Mouse (Mus musculus) neural tube, embryonic 10.5 days (tissue): ENCODE measurements around the gene Trim62.

Source experiments
- DNase-seq: peaks from one replicate; pipeline ENCODE4 v3.0.0-alpha.2; 2017; ENCODE audit warnings: low spot score; ENCODE audit errors: extremely low spot score

The Trim62 gene

DNA sequence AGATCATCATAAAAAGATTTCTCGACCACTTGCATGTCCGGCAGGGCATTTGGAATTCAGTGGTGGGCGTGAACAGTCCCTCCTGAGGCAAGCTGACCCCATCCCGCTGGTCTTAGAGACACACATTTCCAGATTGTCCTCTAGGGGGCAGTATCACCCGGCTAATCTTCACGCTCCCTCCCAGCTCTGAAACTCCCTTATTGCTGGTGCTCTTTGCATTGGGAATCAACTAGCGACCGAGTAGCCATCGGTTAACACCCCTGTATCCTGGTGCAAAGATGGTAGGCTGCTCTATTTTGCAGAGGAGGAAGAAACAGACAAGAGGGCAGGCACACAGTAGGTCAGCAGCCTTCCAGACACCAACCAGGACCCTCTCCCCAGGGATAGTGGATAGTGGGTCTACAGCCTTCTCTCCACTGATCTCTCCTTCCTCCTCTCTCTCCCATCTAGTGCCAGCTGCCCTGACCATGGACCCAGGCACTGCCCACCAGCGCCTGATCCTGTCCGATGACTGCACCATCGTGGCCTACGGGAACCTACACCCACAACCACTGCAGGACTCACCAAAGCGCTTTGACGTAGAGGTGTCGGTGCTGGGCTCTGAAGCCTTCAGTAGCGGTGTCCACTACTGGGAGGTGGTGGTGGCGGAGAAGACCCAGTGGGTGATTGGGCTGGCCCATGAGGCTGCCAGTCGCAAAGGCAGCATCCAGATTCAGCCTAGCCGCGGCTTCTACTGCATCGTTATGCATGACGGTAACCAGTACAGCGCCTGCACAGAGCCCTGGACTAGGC is 25.4 kb downstream of the Trim62 start:
- peak; percentile 63 for DNase-seq

GRCm38 (mm10) chr4:128909378-128909831 is 26.0 kb downstream of the Trim62 start:
- DNase-seq, result no peak

GRCm38 (mm10) chr4:128910276-128911063 is 27.1 kb downstream of the Trim62 start:
- DNase-seq, result no peak

GRCm38 (mm10) chr4:128912085-128912484 is 28.7 kb downstream of the Trim62 start:
- DNase-seq, result no peak

DNA sequence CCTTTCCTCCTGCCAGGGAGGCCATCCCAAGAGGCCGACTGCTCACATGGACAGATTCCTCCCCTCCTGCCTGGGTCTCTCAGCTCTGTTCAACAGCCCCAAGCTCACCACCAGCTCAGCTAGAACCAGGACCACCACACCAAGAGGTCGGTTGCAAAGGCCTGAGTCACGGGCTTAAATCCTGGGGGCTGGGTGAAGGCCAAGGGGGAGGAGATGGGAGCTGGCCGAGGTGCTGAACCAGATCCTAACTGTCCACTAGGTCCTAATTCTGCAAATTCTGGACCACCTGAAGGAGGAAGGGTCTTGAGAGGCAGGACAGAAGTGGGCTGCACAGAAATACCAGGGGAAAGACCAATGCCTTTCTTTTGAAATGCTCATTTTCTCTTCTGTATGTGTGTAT is 30.4 kb downstream of the Trim62 start:
- peak; percentile 45 for DNase-seq

GRCm38 (mm10) chr4:128917119-128917518 is 33.7 kb downstream of the Trim62 start:
- no peak for DNase-seq

DNA sequence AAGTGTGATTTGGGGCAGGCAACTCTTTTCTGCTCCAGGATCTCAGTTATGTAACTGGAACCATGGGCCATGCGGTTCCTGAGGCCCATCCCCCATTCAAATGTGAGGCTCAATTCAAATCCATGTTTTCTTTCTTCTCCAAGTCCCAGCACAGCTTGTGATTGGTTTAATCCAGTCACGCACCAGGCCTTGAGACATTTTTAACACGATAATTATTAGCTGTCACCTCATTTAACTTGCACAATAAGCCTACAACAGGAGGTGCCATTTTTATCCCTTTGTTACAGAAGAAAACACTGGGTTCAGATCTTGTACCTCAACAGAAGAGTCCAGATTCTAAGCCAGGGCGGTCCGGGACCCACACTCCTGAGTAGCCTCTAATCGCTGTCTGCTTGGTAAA is 34.4 kb downstream of the Trim62 start:
- no peak for DNase-seq

GRCm38 (mm10) chr4:128918187-128918586 is 34.8 kb downstream of the Trim62 start:
- DNase-seq, result no peak

GRCm38 (mm10) chr4:128919106-128919505 is 35.7 kb downstream of the Trim62 start:
- no peak for DNase-seq

DNA sequence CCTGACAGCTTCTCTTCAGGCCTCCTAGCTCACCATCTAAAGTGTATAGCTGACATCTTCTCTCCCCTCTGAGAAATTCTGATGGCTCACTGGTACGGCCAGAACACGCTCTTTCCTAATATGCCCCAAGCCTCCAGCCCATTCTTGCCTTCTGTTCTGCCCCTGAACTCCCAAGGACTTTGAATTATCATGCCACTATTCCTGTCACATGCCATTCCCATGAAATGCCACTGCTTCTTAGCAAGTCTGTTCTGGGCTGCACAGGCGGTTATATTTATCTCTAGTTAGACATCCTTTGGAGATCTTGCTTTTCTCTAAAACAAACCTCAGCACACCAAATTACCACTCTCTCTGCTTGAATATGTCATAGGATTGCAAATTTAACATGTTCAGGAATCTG is 40.2 kb downstream of the Trim62 start:
- no peak for DNase-seq

- peak; percentile 90 for DNase-seq
Measured at GRCm38 (mm10) chr4:128924841-128925606, 41.6 kb downstream of the Trim62 start.

DNA sequence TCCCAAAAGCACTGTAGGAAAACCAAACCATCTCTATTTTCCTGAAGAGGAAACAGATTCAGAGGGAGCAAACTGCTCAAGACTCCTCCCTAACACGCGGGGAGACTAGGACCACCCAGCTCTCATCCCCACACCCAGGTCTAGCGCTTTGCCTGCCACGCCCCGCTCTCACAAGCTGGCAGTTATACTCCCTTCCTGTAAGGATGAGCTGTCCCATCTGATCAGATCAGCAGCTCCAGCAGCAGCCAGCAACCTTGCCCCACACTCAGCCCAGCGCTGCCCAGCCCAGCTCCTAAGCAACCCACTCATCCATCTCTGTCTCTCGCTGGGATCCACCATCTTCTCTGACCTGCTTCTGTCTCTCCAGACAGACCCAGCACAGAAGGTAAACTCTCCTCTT is 49.4 kb downstream of the Trim62 start:
- DNase-seq, result no peak

GRCm38 (mm10) chr4:128935595-128935994 is 52.2 kb downstream of the Trim62 start:
- no peak for DNase-seq

DNA sequence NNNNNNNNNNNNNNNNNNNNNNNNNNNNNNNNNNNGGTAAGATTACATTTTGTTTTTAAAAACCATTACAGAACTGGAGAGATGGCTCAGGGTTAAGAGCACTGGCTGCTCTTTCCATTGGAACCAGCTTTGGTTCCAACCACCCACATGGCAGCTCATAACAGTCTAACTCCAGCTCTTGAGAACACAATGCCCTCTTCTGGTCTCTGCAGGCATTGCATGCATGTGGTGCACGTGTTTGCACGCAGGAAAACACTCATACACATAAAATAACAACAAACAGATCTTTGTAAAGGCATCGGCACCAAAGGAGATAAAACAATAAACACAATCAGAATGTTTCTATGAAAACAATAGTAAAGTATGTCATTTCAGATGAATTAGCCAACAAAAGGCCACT is 59.0 kb downstream of the Trim62 start:
- DNase-seq, result no peak

- no peak for DNase-seq
Measured at GRCm38 (mm10) chr4:128946736-128947135, 63.4 kb downstream of the Trim62 start.

- DNase-seq, result no peak
Measured at GRCm38 (mm10) chr4:128947326-128947933, 64.0 kb downstream of the Trim62 start.

DNA sequence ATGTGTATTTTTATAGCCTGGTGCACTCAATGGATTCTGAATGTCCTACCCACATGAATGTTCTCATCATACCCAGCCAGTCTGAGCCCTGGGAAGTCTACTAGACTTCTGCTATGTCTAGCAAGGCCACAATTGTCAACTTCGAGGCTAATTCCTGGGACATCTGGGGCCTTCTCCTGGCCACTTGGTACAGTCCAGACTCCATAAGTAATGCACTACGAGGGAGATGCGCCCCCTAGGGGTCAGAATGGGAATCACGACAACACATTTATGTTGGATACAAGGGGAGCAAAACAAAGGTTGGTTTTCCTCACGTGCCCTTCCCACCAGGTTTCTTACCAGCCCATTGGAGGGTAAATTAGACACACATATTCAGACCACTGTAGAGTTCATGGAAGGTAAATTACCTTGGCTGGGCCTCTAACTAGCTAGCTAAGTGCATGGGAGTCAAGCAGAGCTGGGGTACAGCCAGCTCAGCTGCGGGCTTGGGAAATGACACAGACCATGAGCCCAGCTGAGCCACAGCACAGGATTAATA is 64.8 kb downstream of the Trim62 start:
- peak; percentile 63 for DNase-seq

DNA sequence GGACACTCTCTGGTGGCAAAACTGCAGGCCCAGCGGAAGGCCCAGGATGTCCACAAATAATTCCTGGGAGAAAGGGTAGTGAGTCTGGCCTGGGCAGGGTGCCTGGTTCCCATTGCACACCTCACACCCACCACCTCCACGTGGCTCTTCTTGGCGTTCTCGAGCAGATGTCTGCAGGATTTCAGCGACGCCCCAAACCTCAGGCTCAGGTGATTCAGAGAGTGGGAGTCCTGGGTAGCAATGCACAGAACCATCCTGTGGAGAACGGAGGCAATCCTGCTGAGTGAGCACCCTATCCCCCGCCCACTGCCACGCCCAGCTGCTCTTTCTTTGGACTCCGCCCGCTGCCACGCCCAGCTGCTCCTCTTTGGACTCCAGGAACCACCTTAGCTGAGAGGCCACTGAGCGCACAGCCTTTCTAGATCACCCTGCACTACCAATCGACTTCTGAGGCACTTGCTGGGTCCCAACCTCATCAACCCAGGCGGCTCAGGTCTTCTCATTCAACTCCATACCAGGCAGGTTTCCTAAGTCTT is 66.2 kb downstream of the Trim62 start:
- DNase-seq, result no peak

DNA sequence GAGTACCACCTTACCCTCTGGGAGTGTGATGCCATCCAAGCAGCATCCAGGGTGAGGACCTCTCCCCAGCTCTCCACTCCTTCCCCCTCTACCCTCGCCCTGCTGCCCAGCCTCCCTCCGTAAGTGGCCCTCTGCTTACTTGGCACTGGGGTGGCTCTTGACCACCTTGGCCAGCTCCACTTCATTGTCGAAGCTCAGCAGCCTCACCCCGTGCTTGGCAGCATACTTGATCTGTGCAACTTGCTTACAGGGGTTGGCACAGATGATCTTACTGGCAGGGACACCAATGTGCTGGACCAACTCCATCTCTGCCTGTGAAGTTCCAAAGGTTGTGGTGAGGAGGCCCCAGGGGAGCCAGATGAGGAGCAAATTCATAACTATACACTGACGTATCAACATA is 67.1 kb downstream of the Trim62 start:
- no peak for DNase-seq

DNA sequence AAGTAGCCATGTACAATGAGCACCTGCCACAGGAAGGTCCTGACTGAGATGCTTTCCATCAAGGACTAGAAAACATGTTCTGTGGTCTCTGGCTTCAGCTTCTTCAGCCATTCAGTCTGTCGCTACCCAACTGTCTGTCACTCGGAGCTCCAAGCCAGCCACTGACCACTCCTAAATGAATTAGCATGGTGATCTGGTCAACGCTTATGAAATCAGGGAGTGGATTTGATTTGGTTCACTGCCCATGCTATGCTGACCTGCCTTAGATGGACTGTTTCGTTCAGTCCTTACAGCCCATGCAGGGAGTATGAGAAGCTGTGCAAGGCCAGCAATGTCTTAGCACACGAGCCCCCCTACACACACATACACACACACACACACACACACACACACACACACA is 70.5 kb downstream of the Trim62 start:
- no peak for DNase-seq
